Mouse (Mus musculus) testis, postnatal 14 days (tissue): ENCODE data around the gene Fam92a.
"Not testable (repeated sequence)": the region's sequence is repeated elsewhere in the genome, so short reads cannot be mapped to it uniquely, and the experiment has no call there.

ENCODE experiments used
- DNase-seq: peaks from one replicate; pipeline ENCODE4 v3.0.0; 2021; ENCODE audit warnings: low spot score

Gene Fam92a

DNA sequence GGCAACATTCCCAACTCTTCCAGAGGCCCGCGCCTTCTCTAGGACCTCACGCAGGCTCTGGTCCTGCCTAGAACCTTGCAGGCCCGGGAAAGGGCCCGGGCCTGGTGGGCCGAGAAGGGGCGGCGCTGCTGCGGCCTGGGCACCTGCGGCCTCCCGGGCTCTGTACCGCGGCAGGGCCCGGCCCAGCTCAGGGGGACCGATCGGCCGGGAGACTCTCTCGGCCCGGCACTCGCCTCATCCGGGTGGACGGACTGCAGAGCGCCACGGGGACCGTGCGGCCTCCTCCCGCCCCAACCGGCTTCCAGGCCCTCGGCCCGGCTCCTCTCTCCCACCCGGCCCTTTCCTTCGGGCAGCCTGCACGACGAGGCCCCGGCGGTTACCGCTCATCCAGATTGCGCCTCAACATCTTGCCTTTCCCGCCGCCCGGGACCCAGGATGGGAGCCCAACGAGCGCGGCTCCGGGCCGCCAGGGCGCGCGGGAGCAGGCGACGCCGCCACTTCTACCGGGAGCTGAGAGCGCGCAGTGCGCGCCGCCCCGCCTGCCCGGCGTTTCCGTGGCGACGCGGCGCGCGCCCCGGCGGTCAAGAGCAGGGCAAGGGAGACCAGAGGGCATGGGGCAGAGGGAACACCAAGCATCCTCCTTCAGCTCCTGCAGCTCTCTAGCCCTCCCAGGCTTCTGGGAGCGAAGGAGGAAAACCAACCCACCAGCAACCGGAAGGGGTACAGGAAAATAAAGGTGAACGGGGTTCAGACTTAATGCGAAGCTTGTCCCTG is at the start of gene Fam92a:
Fam92a (minus strand) TSS at position 698 of the 774 bp plus-strand sequence.
- peak; percentile 76 for DNase-seq

DNA sequence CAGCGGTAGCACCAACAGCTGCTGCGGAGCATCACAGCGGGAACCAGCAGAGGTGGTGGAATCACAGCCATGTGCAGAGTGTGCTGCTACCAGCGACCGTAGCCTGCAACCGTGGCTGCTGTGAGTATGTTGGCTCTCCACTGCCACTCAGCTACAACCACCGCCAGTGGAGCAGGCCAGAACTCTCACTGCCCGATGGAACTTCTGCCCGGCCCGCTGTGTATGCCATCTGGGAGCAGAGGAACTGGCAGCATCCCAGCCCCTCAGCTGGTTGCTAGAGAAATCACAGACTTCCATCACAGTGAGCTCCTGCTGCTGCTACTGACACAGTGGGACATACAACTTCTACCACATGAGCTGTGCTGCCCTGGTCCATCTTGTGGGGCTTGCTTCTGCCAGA is 7.2 kb upstream of the Fam92a start:
- DNase-seq: no peak

DNA sequence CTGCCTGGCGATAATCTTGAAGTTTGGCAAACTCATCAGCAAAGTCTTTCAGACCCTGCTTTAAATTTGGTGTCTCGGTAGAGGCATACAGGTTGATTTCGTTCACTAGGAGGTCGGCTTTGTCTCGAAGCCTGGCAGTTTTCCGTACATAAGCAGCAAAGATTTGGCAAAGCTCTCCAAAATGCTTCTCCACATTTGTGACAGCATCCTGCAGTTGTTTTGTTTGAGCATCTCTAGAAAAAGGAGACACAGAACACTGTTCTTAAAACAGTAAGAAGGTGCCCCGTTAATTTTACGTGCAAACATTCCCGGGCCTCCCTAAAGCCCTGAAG is 863 bp downstream of the Fam92a start:
- no peak for DNase-seq

DNA sequence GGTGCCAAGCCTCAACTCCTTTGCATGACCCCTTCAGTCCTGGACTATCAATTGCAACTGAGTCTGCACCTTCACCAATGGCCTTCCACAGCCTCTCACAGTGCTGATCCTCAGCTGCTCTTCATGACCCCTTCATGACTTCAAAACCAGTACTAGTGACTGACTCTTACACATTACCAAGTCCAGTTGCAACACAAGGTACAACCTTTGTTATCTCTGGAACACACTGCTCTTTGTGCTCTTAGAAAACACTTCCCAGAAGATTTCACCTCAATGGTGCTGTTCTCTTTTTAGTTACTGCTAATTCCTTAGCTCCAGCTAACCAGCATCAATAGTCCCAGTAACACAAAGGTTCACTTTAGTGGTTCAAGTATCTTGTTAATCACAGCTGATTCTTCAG is 24.2 kb downstream of the Fam92a start:
- DNase-seq: no peak

DNA sequence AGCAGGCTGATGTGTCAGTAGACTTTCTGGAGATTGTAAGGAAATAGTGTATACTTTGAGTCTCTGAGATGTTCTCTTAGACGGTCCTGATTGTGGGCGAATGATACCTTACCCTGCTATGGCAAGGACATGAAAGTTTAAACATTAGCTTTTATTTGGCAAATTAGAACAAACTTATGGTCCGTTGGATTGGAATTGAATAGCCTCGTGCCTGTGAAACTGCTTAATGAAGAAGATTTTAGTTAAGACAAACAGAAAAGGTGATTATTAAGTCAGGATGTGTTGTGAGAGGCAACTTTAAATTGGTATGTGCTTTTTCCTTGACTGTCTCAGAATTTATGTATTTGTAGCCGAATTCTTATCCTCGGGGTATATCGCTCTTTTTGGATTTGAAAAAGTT is 30.3 kb downstream of the Fam92a start:
- not testable (repeated sequence) for DNase-seq

DNA sequence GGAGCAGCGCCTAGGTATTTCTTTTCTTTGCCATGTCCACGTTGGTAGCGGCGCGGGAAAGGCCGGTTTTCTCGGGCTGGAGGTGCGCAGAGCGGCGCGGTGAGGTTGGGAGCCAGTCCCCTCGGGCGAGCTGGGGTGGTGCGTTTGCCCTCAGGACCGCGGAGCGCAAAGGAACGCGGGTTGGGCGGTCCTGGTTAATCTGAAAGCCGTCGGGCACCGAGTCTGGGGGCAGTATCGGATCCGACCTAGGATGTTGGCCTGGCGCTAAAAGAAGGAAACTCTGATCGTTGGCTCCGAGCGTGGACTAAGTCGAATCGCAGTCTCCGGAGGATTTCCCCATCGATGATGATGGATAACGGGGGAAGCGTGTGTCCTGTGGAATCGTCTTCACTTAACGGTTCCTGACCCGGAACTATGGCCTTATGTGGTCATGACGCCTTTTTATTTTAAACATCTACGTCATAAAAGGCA is 31.2 kb downstream of the Fam92a start:
- DNase-seq: not testable (repeated sequence)

DNA sequence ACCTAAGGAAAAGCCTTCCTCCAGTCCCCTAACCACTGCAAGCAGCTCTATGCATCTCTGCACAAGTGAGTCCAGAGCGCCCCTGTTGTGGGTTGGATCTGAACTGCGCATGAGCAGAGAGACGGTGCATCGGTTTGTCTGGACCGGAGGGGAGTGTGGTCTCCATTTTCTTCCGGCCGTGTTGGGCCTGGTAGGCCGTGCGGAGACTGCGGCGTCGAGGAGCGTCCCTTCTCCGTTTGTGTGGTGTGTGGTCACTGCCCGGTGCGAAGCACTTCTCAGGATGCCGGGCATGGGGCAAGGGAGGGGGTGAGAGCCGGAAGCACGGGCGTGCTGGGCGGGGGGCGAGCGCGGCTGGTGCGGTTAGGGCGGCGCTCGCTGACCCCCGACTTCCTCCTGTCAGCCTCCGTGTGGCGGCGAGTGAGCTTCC is 31.7 kb downstream of the Fam92a start, which contains the start of gene Rbm12b1:
Rbm12b1 (plus strand) TSS at position 124 of the 427 bp plus-strand sequence.
- DNase-seq: peak; percentile 85
